Mouse (Mus musculus) adrenal gland (tissue): Measurements from ENCODE around the gene Nek9.

Experiments
- intact Hi-C: fragments of 180-260 bp; cut with DNase I; formaldehyde crosslinking; loops from one replicate; pipeline ENCODE4 v1.15.1; 2025
- long read RNA-seq, 2 experiments: library from polyadenylated mRNA; unstranded; transcript quantifications; one replicate each; pipeline ENCODE4 v2.0.0; 2020; ENCODE audit warnings: borderline replicate concordance in 1 of 2; ENCODE audit not compliant: insufficient replicate concordance in 1 of 2

The Nek9 gene
- long read RNA-seq, experiment 1, partial matches to known transcripts = 4 of 13 reads
- long read RNA-seq, experiment 1, other reads (novel, unspliced or antisense) = 9 of 13 reads
- long read RNA-seq, experiment 2, partial matches to known transcripts = 2 of 11 reads
- long read RNA-seq, experiment 2, other reads (novel, unspliced or antisense) = 9 of 11 reads

DNA sequence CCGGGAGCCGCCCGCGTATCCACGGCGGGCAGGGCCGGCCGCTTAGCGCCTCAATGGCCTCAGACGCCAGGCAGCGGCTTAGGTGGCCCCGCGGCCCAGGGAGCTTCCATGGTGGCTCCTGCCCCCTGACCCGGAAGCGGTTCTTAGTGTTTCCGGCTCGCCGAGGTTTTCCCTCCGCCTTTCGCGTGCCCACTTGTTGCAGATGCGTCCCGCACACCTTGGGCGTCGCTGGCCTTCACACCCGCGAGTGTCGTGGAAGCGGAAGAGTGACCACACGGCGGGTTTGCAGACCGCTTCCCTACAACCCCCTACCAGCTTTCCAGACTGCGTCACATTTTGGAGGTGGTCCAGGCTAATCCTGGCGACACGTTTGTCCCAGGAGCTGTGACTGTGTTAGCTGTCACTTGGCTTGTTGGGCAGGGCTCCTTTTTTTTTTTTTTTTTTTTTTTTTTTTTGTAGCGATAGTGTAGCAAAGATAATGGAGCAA, at the start of gene Nek9:
TSS of gene Nek9 (minus strand) at position 120 of the 487 bp plus-strand sequence.
- intact Hi-C loops = no loop called here

DNA sequence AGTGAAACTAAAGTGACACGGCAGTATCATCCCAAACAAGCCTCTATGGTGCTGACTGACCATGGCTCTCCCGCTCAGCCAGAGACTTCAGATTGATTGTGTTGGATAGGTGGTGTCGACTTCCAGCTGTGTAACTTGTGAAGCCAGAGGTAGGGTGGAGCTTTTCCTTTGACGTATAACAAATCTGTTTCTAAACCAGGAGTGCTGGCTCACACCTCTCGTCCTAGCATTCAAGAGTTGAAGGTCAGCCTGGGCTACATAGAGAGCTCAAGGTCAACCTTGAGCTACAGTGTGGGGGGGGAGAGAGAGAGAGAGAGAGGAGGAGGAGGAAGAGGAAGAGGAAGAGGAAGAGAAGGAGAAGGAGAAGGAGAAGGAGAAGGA, 46.8 kb upstream of the Nek9 start:
- intact Hi-C loops = no loop called here

DNA sequence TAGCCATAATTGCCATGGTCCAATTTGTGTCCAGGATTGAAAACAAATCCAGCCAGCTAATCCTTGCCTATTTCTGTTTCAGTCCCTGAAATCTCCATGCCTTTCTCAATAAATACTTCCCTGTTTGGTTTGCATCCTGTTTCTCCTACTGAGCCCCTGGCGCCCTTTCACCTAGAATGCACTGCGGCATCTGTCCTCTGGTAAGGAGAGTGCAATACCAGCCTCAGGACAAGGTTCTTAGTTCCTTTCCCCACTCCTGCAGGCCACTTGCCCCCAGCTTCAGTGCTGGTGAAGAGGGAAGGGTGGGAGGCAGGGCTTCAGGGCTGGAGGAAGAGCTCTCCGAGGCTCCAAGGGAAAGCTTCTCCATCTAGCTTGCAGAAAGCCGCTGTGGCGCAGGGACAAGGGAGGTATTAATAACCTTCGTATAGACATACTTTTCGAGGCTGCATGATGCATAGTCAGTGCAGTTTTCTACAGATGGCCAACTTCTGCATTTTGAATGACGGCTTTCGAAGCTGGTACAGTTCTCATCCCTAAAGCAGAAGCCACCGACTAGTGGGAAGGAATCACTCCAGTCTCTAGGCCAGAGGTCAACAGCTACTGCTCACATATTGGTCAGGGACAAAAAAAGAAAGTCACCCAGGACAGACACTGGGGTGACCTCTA, 46.3 kb upstream of the Nek9 start:
- intact Hi-C loops = no loop called here

DNA sequence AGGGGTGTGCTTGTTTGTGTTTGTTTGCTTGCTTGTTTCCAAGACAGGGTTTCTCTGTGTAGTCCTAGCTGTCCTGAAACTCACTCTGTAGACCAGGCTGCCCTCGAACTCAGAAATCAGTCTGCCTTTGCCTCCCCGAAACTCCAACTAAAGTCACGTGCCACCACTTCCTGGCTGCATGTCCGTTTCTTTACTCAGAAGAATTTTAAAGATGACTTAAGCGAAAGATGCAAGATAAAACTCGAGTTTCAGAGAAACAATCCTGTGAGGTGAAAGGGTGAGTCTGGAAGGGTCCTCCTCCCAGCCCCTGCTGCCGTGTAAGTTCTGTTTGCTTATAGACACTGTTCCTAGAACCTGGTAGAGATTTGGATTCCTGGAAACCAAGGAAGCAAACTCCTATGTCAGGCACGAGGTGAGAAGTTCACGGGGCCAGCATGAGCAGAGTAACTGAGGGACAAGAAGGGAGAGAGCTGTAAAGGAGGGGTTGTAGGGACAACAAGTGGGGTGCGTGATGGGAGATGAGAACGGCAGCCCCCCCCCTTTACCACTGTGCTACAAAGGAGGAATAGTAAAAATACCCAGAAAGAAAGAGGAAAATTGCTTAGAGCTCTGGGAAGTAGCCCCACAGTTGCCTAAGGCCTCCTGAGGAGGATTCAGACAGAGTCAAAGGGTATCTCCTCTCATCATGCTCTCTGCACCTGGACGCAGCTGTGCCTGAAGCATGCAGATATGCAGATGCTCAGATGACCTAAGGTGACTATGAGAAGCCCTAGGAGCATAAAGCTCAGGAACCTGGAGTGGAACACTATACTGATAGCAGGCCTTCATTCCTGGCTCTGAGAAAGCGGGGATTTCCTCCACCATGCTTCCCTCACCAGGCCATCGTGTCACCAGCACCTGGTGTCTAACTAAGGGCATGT, 43.9 kb upstream of the Nek9 start:
- intact Hi-C loops = no loop called here

DNA sequence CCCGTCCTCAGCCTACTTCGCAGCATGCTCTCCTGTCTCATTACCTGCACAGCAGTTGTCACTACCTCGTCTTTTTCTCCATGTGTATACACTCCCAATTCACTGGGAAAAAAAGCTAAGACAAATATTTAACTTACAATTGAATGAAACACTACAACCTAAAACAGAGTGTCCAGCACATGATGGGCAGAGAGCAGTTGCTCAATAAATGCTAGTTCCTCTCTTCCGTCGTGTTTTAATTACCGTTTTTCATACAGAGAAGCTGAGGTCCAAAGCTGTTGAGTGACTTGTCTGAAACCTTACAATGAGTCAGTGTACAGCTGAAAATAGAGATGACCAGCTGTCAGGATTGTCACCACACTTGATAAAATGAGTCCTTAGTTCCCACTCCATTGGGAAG, 42.4 kb upstream of the Nek9 start:
- intact Hi-C loops = no loop called here

DNA sequence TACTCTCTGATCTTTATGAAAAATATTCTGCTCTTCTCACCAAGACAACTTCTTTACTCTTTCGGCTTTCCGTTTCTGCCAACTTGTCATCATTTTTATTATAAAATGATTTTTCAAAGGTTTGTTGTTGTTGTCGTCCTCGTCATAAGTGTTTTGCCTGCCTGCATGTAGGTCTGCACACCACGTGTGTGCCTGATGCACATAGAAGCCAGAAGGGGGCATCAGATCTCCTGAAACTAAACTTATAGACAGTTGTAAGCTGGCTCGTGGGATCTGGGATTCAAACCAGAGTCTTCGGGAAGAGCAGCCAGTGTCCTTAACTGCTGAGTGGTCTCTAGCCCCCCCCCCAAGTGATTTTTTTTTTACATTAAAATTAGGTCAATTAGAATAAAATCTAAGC, 41.8 kb upstream of the Nek9 start:
- intact Hi-C loops = no loop called here

DNA sequence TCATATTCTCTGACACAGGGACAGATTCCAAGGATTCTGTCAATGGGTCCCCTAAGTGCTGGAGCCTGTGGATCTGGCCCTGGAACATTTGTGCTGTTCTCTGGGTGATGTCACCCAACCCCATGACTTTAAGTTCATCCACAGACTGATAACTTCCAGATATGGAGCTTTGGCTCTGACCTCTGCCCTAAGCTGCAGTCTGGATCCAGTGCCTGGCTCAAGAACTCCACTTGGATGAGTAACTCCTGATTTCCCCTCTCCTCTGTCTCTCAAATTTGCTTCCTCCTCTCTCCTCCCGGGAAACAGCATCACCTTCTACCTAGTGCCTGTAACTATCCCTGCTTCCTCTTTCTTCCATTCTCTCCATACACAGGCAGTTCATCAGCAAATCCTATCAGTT, 41.1 kb upstream of the Nek9 start:
- intact Hi-C loops = no loop called here

DNA sequence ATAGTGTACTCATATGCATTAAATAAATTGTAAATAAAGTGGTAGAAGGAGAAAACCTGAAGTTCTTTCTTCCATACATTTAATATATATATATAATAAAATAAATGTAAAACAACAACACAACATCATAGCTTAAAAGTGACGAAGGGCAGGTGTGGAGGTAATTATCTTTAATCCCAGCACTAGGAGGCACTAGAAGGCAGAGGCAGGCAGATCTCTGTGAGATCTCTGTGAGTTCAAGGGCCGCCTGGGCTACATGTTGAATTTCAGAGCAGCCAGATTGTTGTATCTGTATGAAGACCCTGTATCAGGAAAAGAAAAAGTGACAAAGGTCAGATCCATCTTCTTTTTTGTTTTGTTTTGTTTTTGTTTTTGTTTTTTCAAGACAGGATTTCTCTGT, 39.1 kb upstream of the Nek9 start:
- intact Hi-C loops = loop anchor here (2.0 kb wide), 1 partner anchor 111 kb away; no protein-coding TSS in a partner anchor

DNA sequence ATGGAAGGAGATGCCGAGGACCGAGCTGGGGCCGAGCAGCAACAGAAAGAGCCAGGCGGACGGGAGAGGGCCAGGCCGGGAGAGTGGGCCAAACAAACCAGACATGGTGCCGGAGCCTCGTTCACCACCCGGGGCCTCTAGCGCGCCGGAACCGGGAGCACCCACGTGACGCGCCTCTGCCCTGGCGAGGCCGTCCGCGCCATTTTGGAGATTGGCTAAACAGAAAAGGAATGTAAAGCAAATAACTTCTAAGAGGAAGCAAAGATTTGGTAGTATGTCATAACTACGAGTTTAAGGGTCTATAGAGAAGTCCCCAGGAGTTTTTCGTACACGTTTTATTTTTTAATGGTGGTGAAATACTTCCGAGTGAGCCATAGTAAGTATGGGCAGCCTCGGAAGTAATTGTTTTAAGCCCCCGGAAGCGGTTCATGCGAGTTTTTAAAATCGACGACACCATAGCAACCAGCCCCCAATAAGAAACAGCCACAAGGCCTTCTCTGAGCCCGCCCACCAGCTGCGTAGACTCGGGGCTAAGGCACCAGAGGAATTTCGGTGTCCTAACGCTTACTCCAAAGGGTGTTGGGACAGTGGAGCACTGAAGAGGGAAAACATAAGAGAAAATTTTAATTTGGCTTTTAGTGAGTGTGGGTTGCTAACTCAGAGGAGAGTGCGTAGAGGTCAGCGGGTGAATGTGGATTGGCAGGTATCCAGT, 35.6 kb upstream of the Nek9 start, which contains the start of gene Tmed10:
TSS of gene Tmed10 (minus strand) at position 287 of the 712 bp plus-strand sequence.
- intact Hi-C loops = no loop called here

DNA sequence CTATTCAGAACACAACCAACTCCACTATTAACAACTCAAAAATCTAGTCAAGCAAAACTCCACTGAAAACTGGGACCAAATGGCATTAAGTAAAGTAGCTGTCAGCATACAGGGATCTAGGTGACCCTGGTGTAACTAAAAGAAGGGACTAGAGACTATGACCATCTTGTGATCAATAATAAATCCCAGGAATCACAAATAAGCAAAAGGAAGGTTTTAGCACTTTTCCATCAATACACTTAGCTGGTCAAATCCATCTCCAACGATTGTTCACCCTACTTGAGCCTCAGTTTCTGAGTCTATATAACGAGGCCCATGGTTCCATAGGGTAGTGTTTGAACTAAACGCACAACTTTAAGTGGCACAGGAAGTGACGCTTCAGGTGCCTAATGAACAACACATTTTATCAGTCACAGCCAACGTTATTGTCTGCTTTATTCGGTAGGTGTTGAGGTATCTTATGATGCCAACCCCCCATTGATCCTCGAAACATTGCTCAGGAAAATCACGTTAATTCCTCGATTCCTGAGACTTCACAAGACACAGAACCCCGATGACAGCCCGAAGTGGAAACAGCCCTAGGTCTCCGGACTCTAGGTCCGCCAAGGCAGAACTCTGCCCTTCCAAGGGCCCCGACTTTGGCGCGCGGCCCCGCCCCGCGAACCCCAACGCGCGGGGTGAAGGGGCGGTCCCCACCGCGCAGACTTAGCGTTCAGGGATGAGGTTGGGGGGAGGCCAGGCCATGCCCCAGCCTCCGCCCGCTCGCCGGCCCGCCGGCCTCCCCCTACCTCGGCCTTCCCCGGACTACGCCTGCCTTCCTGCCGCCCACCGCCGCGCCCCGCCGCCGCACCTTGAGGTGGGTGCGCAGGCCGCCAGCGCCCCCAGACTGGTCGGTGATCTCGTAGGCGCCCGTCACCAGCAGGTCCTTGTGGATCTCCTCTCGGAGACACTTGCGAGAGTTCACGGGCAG, 34.7 kb upstream of the Nek9 start:
- intact Hi-C loops = no loop called here

DNA sequence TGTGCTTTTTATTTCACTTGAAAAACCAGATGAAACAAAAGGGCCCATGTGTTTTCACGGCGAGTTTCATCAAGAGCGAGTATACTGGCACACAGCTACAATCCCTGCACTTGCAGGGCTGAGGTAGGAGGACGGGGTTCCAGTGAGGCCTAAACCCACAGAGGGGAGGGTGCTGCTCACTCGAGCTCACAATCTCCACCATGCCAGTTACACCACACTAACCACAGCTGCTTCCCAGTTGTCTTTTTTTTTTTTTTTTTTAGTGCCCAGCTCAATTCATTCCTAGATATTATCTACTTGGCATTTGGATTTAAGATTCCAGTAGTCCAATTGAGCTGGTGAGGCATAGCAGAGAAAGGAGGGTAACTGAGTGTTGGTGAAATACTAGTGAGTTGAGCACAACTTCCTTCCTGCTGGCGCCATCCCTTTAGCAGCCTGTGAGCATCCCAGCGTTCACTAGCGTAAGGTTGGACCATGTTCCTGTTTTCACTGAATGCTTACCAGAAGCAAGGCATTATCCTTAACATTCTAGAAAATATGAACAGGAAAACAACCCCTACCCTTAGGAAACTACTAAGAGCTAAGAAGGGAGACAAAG, 33.0 kb upstream of the Nek9 start:
- intact Hi-C loops = no loop called here

DNA sequence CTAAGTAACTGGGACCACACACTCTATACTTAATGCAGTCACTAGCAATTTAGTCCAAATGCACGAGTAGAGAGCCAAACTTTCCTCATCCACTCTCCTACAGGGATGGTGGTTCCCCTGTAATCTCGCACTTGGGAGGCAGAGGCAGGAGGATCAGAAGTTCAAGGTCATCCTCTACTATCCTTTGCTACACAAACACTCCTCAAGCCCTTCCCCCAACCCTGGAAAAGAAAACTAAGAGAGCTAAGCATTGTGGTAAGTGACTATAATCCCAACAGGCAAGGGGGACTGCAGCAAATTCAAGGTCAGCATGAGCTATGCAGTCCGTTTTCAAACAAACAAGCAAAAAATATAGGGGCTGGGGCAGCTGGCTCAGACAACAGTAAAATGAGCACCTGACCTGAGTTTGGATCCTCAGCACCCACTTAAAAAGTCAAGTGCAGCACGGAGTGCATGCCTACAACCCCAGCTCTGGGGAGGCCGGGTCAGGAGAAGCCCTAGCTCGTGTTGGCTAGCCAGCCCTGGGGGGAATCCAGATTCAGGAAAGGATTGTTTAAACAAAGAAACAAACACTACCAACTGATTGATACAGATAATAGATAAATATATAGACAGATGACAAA, 29.4 kb upstream of the Nek9 start:
- intact Hi-C loops = no loop called here

DNA sequence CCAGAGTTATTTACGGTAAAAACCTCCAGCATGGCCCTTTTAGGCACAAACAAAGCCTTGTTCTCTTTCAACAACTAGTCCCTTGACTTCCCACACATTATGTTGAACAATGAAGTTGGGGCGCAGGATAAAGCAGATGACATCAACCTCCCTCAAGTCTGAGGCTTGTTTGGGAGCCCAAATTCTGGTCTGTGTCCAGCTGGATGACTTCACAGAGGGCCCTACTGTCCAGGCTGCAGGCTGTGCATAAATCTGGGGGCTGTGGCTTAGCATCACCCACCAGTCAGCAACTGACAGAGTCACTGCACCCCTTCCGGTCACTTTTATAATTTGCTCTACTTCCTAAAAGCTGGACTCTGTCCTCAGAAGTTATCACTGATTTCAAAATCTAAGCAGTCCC, 27.1 kb upstream of the Nek9 start:
- intact Hi-C loops = no loop called here

DNA sequence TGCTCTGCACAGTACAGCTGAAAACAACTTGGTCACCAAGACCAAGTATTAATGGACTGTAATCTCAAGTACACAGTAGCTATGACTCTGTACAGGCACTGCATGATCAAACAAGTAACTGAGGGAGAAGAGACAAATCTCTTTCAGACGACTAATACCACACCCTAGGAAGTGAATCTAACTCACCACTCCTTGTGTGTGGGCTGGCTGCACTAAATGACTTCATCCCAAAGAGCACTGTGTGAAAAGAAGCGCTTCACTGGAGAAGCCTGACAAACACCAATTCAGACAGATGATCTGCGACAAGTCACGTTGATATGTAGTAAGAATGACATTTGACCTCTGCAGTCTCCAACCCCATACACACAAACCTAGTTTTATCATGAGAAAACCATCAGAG, 23.3 kb upstream of the Nek9 start:
- intact Hi-C loops = no loop called here

DNA sequence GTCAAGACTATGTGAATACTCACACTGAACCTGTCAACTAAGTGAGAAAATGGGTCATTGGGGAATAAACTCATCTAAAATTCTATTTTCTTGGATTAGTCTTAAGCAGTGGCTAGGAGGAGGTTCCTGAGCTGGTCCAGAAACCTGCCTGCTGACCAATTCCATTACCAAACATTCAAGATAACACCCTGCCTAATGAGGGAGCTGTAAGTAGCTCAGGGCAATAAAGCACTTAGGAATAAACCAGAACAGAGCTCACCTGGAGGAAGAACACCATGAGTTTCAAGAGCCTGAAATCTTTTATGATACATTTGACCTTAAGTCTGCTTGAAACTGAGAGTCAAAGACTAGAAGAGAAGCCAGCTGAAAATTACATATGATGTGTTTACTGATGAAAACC, 22.4 kb upstream of the Nek9 start:
- intact Hi-C loops = no loop called here

DNA sequence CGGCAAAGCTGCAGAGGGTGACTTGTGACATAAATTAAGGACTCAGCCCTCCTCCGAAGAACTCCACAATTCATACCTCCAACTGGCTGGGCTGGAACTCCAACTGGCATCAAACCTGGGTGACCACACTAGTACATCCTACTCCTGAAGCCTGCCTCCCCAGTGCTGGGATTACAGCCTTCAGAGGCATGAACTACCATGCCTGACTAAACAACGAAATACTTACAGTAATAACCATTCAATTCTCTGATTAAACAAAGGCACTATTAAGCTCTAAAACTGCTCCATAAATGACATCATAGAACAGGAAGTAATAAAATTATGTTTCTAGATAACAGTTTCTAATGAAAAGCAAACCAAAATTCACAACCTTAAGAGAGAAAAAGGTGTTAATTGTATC, 22.0 kb upstream of the Nek9 start:
- intact Hi-C loops = no loop called here

DNA sequence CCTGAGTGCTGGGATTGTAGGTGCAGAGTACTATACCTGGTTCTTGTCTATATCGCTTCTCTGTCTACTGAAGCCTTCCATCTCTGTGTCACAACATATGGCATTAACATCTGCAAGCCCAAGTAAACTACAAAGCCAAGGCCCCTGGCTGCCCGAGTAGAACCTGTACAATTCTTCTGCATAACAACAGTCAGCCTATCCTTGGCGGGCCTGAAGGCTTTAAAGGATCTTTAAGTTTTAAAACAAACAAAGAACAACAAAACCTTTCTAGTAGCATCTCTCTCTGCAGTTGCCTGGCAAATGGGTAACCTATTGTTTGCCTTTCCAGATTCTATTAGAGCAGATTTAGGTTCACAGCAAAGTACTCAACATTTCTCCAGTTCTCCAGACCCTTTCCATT, 14.9 kb upstream of the Nek9 start:
- intact Hi-C loops = no loop called here

DNA sequence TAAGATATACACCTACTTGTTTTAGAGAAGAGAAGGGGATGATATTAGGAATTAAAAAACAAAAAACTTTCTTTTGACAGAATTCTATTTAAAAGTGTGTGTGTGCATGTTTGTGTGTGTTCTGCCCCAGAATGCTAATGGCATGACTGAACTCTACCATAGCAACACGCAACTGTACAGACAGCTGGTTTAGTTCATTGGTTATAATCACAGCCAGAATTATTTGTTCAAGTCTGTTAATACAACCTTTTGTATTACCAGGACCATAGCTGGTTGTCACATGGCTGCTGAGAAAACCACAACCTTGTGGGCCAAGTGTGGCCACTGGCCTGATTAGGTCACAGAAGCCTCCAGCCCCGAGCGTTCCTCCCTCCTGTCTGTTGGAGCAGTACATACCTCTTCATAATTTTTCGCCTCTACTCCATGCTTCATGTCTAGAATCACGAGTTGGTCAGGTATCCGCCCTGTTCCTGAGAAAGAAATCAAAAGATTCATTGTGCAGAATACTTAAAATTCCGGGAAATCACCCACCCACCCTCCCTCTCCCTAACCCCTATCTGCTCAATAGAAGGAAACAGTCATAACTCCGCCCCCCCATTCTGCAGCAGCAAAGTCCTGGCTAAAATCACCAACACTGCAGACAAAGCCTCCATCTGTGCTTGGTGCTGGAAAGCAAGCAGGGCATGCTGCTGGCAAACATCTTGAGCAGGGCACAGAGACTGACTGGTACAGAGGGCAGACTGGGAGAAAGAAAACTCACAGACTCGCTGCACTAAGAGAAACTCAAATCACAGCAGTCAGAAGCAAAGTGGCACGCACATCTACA, 11.5 kb upstream of the Nek9 start:
- intact Hi-C loops = no loop called here
